In the genomic region with DNA sequence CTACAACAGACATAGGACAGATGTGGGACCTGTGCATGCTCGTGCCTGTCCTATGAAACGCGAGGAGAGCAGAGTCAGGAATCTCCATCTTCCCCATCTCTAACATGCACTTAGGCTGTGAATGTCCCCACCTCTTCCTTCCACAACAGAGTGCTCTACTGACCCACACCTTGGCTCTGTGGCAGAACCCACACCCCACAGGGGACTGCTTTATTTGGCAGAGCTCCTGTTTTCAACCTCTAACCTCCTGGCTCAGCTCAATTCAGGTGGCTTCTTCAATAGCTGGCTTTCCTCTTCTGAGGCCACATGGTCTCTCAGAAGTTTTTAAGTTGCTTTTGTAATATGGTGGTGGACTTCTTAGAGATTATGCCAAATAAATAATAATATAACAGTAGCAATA, we compare ENCODE assay signal across 22 mouse cellular contexts.
"Had no signal": no experiment of that assay in that cellular context is flagged by ENCODE, and none has a peak within 500 bp of the region (broad histone marks: within the 10 kb centered on the region; RNA-seq: fewer than 3 reads in every experiment).

No protein-coding gene starts in this region.

- H3K4me3 ChIP-seq: hindbrain, embryonic 13.5 days; hindbrain, embryonic 15.5 days; kidney, embryonic 15.5 days; limb, embryonic 13.5 days; limb, embryonic 15.5 days; liver, embryonic 12.5 days had no signal

- ATAC-seq: hindbrain, postnatal 0 days; intestine, embryonic 16.5 days; liver, embryonic 12.5 days had no signal

- DNase-seq: gastrocnemius, postnatal 14 days; heart, adult 18-20 months; heart, postnatal 14 days; kidney, adult 11 months; kidney, adult 2 months; kidney, adult 9 months; kidney, postnatal 14 days; kidney, postnatal 36 days; layer of hippocampus, adult 9-11 months; layer of hippocampus, postnatal 36 days; left cerebral cortex, postnatal 4 days had no signal

- H3K9me3 ChIP-seq: hindbrain, embryonic 13.5 days; hindbrain, embryonic 15.5 days; limb, embryonic 15.5 days had no signal

- H3K9ac ChIP-seq: hindbrain, embryonic 13.5 days; hindbrain, embryonic 15.5 days; kidney, embryonic 15.5 days; limb, embryonic 13.5 days; limb, embryonic 15.5 days; liver, embryonic 12.5 days; liver, embryonic 14.5 days had no signal

- H3K27ac ChIP-seq: hindbrain, embryonic 13.5 days; hindbrain, embryonic 15.5 days; hindbrain, postnatal 0 days; kidney, embryonic 15.5 days; kidney, postnatal 0 days; limb, embryonic 13.5 days; limb, embryonic 15.5 days; liver, embryonic 12.5 days; liver, embryonic 14.5 days had no signal

- H3K4me2 ChIP-seq: heart, embryonic 11.5 days; hindbrain, embryonic 13.5 days; hindbrain, embryonic 15.5 days; kidney, embryonic 15.5 days; limb, embryonic 13.5 days; limb, embryonic 15.5 days; liver, embryonic 12.5 days had no signal

- H3K27me3 ChIP-seq: hindbrain, embryonic 13.5 days; hindbrain, embryonic 15.5 days; kidney, embryonic 15.5 days; limb, embryonic 13.5 days; limb, embryonic 15.5 days had no signal
